In the genomic region with DNA sequence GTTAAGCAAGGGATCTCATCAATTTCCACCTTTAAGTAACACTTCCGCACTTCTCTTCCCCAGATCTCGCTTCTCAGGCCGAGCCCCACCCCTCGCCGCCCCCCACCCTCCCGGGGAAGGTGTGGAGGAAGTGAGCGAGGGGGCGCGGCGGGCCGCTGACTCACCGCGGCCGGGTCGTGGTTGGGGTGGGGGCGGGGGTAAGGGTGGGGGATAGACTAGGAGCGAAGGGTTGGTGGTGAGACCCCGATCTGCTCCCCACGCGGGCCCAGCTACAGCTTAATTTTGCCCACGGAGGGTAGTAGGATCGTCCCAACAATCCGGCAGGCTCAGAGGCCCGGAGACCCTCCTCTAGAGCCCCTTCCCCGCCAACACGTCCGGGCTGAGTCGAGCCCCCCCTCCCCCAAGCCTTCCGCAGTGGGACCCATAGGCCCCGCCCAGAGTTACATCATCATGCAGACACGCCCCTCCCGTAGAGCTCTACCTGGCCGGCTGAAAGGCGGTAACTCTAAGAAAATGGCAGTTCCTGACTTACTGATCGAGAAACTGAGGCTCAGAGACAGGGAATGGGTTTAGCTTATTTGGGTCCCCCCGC, we compare ENCODE assay signal across 8 mouse cellular contexts. TPM values are rescaled to one million over a fixed set of nuclear protein-coding genes. Genes with fewer than 3 reads are reported as not detected.
A peak's percentile ranks its signal among the peaks of the same experiment; 100 is the strongest.
DNase-seq lines count a peak whose midpoint lies in the region; ATAC-seq lines count a peak whose summit lies in the region.

No protein-coding gene starts in this region.

- peak; percentile 71 for ATAC-seq in forebrain, embryonic 15.5 days (replicated peaks)
- ATAC-seq in liver, embryonic 15.5 days (ENCODE audit: insufficient read depth): peak; percentile 51

- H3K4me1 ChIP-seq in forebrain, embryonic 15.5 days: peaks cover 29% of the 10 kb centered on the region
- peaks cover 57% of the 10 kb centered on the region for H3K4me1 ChIP-seq in liver, embryonic 15.5 days (replicated peaks)

- no peaks in the 10 kb centered on the region for H3K36me3 ChIP-seq in forebrain, embryonic 15.5 days
- H3K36me3 ChIP-seq in liver, embryonic 15.5 days (replicated peaks): peaks cover 11% of the 10 kb centered on the region

- H3K27me3 ChIP-seq in forebrain, embryonic 15.5 days: no peaks in the 10 kb centered on the region
- peaks cover 8% of the 10 kb centered on the region for H3K27me3 ChIP-seq in liver, embryonic 15.5 days

- no peaks in the 10 kb centered on the region for H3K9me3 ChIP-seq in forebrain, embryonic 15.5 days
- no peaks in the 10 kb centered on the region for H3K9me3 ChIP-seq in liver, embryonic 15.5 days (replicated peaks)

- H3K4me2 ChIP-seq in forebrain, embryonic 15.5 days (replicated peaks): peak overlapping the region; percentile 92
- peak overlapping the region; percentile 99 for H3K4me2 ChIP-seq in liver, embryonic 15.5 days

- WGBS in forebrain, embryonic 15.5 days: 0% methylated on average over 36 of the region's 36 CpGs
- under 1% methylated on average over 36 of the region's 36 CpGs for WGBS in liver, embryonic 15.5 days (ENCODE audit: insufficient replicate concordance)

- H3K9ac ChIP-seq in forebrain, embryonic 15.5 days (replicated peaks): peak overlapping the region; percentile 91
- peak overlapping the region; percentile 84 for H3K9ac ChIP-seq in liver, embryonic 15.5 days

- H3K27ac ChIP-seq in forebrain, embryonic 15.5 days (replicated peaks): peak overlapping the region; percentile 91
- H3K27ac ChIP-seq in liver, embryonic 15.5 days (replicated peaks): peak overlapping the region; percentile 98

- peak overlapping the region; percentile 98 for H3K4me3 ChIP-seq in forebrain, embryonic 15.5 days
- peak overlapping the region; percentile 85 for H3K4me3 ChIP-seq in liver, embryonic 15.5 days (replicated peaks)

- intact Hi-C loops in left cerebral cortex, postnatal 25 days (cut with DNase I): no loop called here
- intact Hi-C loops in left cerebral cortex, postnatal 36 days (cut with DNase I): loop anchor here (2.0 kb wide), 1 partner anchor 33 kb away; no protein-coding TSS in a partner anchor

- peak; percentile 32 to 33 for DNase-seq in left cerebral cortex, postnatal 25 days (ENCODE audit: low spot score in 2 of 2)
- DNase-seq in left cerebral cortex, postnatal 36 days (ENCODE audit: low spot score in 2 of 2): no peak
- peak; percentile 66 for DNase-seq in cerebellum, adult 11 months
- peak; percentile 96 for DNase-seq in induced T-regulatory cell, adult 2 months (ENCODE audit: low read depth)
- peak; percentile 85 for DNase-seq in neural tube, embryonic 10.5 days (ENCODE audit: extremely low spot score, low spot score)
- peak; percentile 82 to 85 for DNase-seq in thymus, postnatal 10 days (ENCODE audit: low spot score in 2 of 2)

RNA-seq across cellular contexts. Expression of gene Vasp, which starts 0.7 kb away (rescaled TPM):
- 10 to 100 TPM; 13.1 to 14.3 TPM for total RNA-seq in left cerebral cortex, postnatal 25 days (2021)
- total RNA-seq in left cerebral cortex, postnatal 36 days (2021): 10 to 100 TPM; 11.2 to 13.5 TPM
- 37.6 and 39.5 TPM in 2 replicates for polyA plus RNA-seq in forebrain, embryonic 15.5 days (2015; fragmentation: Nextera tagmentation; extraction: Ambion mirVana)
- 41.2 and 42.4 TPM in 2 replicates for polyA plus RNA-seq in liver, embryonic 15.5 days (2015; fragmentation: Nextera tagmentation; extraction: Ambion mirVana)

RNA-seq across cellular contexts. Expression of gene Ppm1n, which starts 7.6 kb away (rescaled TPM):
- under 1 TPM in 1 of 2 experiments, not detected in 1; 0.55 TPM for total RNA-seq in left cerebral cortex, postnatal 25 days (2021)
- total RNA-seq in left cerebral cortex, postnatal 36 days (2021): not detected
- 0.19 and 0.31 TPM in 2 replicates for polyA plus RNA-seq in forebrain, embryonic 15.5 days (2015; fragmentation: Nextera tagmentation; extraction: Ambion mirVana)
- polyA plus RNA-seq in liver, embryonic 15.5 days (2015; fragmentation: Nextera tagmentation; extraction: Ambion mirVana): 0.05 TPM in 1 of 2 replicates, not detected in the other

RNA-seq across cellular contexts. Expression of gene Rtn2, which starts 10.2 kb away (rescaled TPM):
- total RNA-seq in left cerebral cortex, postnatal 25 days (2021): 100 to 1,000 TPM; 112 TPM
- 100 to 1,000 TPM in 1 of 2 experiments, 10 to 100 TPM in 1; 98.6 to 121 TPM for total RNA-seq in left cerebral cortex, postnatal 36 days (2021)
- polyA plus RNA-seq in forebrain, embryonic 15.5 days (2015; fragmentation: Nextera tagmentation; extraction: Ambion mirVana): 123 and 127 TPM in 2 replicates
- polyA plus RNA-seq in liver, embryonic 15.5 days (2015; fragmentation: Nextera tagmentation; extraction: Ambion mirVana): 3.9 and 5.2 TPM in 2 replicates

RNA-seq across cellular contexts. Expression of gene Fosb, which starts 37.6 kb away (rescaled TPM):
- total RNA-seq in left cerebral cortex, postnatal 25 days (2021): 10 to 100 TPM; 21.0 to 26.0 TPM
- 10 to 100 TPM; 20.6 to 22.5 TPM for total RNA-seq in left cerebral cortex, postnatal 36 days (2021)
- polyA plus RNA-seq in forebrain, embryonic 15.5 days (2015; fragmentation: Nextera tagmentation; extraction: Ambion mirVana): 0.11 TPM in 2 replicates
- polyA plus RNA-seq in liver, embryonic 15.5 days (2015; fragmentation: Nextera tagmentation; extraction: Ambion mirVana): 0.03 TPM in 1 of 2 replicates, not detected in the other

RNA-seq across cellular contexts. Expression of gene Opa3, which starts 44.1 kb away (rescaled TPM):
- 10 to 100 TPM; 46.6 to 47.3 TPM for total RNA-seq in left cerebral cortex, postnatal 25 days (2021)
- total RNA-seq in left cerebral cortex, postnatal 36 days (2021): 10 to 100 TPM; 41.0 to 45.7 TPM
- polyA plus RNA-seq in forebrain, embryonic 15.5 days (2015; fragmentation: Nextera tagmentation; extraction: Ambion mirVana): 40.6 and 44.5 TPM in 2 replicates
- 15.3 and 16.0 TPM in 2 replicates for polyA plus RNA-seq in liver, embryonic 15.5 days (2015; fragmentation: Nextera tagmentation; extraction: Ambion mirVana)

Comparison
In these comparisons a context has a peak if more than half of its experiments do, and no peak if none do; other contexts are left out.
1. DNase-seq: peak in left cerebral cortex, postnatal 25 days (2 of 2), cerebellum, adult 11 months (single experiment), induced T-regulatory cell, adult 2 months (single experiment), neural tube, embryonic 10.5 days (single experiment) and thymus, postnatal 10 days (2 of 2); none in left cerebral cortex, postnatal 36 days (0 of 2).